Mouse (Mus musculus) heart, embryonic 13.5 days (tissue): ENCODE measurements around the gene Cntnap1. TPM values are rescaled to one million over a fixed set of nuclear protein-coding genes. Genes with fewer than 3 reads are reported as not detected.

Experiments used
- ATAC-seq: fragments of 200-750 bp; cut with Nextera tagmentation; 2 replicates; pipeline ENCODE4 v1.8.0; 2017; ENCODE audit warnings: moderate TSS enrichment; ENCODE audit not compliant: insufficient number of reproducible peaks, low FRiP score, low TSS enrichment; ENCODE audit errors: extremely low read depth
- H3K27ac ChIP-seq: fragments of 300-500 bp; sonication (generic); replicated peaks from 2 replicates; pipeline ENCODE4 v1.5.1; 2015; ENCODE audit warnings: moderate library complexity, mild to moderate bottlenecking, inconsistent platforms
- H3K27me3 ChIP-seq: fragments of 300-500 bp; sonication (generic); replicated peaks from 2 replicates; pipeline ENCODE4 v1.6.1; 2015; ENCODE audit warnings: mild to moderate bottlenecking, inconsistent platforms
- H3K36me3 ChIP-seq: fragments of 300-500 bp; sonication (generic); 2 replicates; pipeline ENCODE4 v1.6.1; 2015; ENCODE audit warnings: mild to moderate bottlenecking, inconsistent platforms
- H3K4me1 ChIP-seq: fragments of 300-500 bp; sonication (generic); 2 replicates; pipeline ENCODE4 v1.6.1; 2015; ENCODE audit warnings: inconsistent platforms
- H3K4me2 ChIP-seq: fragments of 300-500 bp; sonication (generic); 2 replicates; pipeline ENCODE4 v1.6.1; 2015; ENCODE audit warnings: inconsistent platforms, mild to moderate bottlenecking, moderate library complexity
- H3K4me3 ChIP-seq: fragments of 300-500 bp; sonication (generic); 2 replicates; pipeline ENCODE4 v1.5.1; 2015; ENCODE audit warnings: moderate library complexity, mild to moderate bottlenecking, inconsistent platforms
- H3K9ac ChIP-seq: fragments of 300-500 bp; sonication (generic); 2 replicates; pipeline ENCODE4 v1.6.1; 2015; ENCODE audit warnings: inconsistent platforms, mild to moderate bottlenecking, moderate library complexity
- H3K9me3 ChIP-seq: fragments of 300-500 bp; sonication (generic); 2 replicates; pipeline ENCODE4 v1.6.1; 2016; ENCODE audit warnings: inconsistent platforms
- WGBS: fragments of 180-500 bp; shearing (Covaris S2); methylation state at CpG from one replicate; pipeline ENCODE4 v1.1.7; 2015; ENCODE audit warnings: mixed read lengths; 5-methylcytosine and 5-hydroxymethylcytosine counted together
- polyA plus RNA-seq: library from polyadenylated mRNA; unstranded; fragments of >200 nt; fragmentation: Nextera tagmentation; extraction: Ambion mirVana; gene quantifications from 2 replicates; pipeline ENCODE4 v1.2.1, GENCODE M21; 2015

The Cntnap1 gene
- polyA plus RNA-seq, 1 experiment from 2014 or later = 0.55 TPM

- Histone ChIP-seq H3K27ac (peak overlapping the region; percentile 95), H3K9ac (no peak overlapping the region), H3K4me3 (no peak overlapping the region), H3K36me3 (no peaks in the 10 kb centered on the region), H3K4me1 (peaks cover 39% of the 10 kb centered on the region), H3K9me3 (no peaks in the 10 kb centered on the region), H3K27me3 (peaks cover 8% of the 10 kb centered on the region; the same call in 1 of the 2 replicates), H3K4me2 (peak overlapping the region; percentile 58; the same call in 1 of the 2 replicates)
- ATAC-seq = no peak
- WGBS = 18% methylated on average over 2 of the region's 2 CpGs
Observed at GRCm38 (mm10) chr11:101230061-101230511, 59.8 kb downstream of the Cntnap1 start.

GRCm38 (mm10) chr11:101230526-101230925, 60.2 kb downstream of the Cntnap1 start:
- Histone ChIP-seq H3K4me3 (no peak overlapping the region), H3K27me3 (peaks cover 8% of the 10 kb centered on the region; the same call in 1 of the 2 replicates), H3K4me1 (peaks cover 35% of the 10 kb centered on the region), H3K36me3 (no peaks in the 10 kb centered on the region), H3K27ac (peak overlapping the region; percentile 95), H3K9ac (peak overlapping the region; percentile 71; the same call in 1 of the 2 replicates), H3K9me3 (no peaks in the 10 kb centered on the region), H3K4me2 (peak overlapping the region; percentile 58)
- WGBS = 28% methylated on average over 5 of the region's 5 CpGs
- ATAC-seq = no peak

DNA sequence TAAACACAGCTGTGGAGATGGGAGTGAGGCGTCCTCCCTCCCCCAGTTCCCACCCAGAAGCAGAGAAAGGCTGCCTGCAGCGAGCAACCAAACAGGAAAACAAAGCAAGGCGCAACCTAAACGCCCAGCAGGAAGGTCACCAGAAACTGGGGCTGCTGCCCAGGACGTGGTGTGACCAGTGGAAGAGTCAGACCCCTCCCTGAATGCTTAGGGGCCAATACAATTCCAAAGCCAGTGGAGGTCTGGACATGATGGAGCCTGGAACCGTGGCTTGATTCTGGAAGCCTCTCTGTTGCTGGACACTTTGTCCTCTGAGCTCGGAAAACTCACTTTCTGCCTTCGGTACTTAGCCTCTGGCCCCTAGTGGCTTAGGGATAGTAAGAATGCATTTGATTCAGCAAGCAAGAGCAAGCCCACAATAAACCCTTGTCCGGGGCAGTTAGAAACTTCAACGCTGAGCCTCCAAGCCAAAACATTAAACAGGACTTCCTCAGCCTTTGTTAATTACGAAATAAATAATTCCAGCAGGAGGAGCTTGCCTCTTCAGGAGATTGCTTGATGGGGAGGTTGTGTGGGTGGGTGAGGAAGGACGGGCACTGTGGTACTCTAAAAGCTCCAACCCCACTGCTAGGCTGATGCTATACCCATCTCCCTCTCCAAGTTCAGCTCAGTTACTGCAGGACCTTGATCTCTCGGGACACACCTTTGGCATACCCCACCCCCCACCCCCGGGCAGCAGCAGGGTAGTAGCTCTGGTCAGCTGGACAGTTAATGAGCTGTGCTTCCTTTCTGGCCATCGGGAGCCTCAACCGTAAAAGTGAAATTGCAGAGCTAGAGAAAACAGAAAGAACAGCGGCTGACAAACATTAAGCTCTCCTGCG, 60.9 kb downstream of the Cntnap1 start:
- WGBS = 9% methylated on average over 18 of the region's 18 CpGs
- peaks cover 8% of the 10 kb centered on the region; the same call in 1 of the 2 replicates for H3K27me3 ChIP-seq
- no peaks in the 10 kb centered on the region for H3K36me3 ChIP-seq
- peak overlapping the region; percentile 58 for H3K4me2 ChIP-seq
- peak overlapping the region; percentile 71 for H3K9ac ChIP-seq
- no peak for ATAC-seq
- H3K27ac ChIP-seq = peak overlapping the region; percentile 95
- H3K4me1 ChIP-seq = peaks cover 34% of the 10 kb centered on the region
- H3K9me3 ChIP-seq = no peaks in the 10 kb centered on the region
- H3K4me3 ChIP-seq = peak overlapping the region; percentile 27

DNA sequence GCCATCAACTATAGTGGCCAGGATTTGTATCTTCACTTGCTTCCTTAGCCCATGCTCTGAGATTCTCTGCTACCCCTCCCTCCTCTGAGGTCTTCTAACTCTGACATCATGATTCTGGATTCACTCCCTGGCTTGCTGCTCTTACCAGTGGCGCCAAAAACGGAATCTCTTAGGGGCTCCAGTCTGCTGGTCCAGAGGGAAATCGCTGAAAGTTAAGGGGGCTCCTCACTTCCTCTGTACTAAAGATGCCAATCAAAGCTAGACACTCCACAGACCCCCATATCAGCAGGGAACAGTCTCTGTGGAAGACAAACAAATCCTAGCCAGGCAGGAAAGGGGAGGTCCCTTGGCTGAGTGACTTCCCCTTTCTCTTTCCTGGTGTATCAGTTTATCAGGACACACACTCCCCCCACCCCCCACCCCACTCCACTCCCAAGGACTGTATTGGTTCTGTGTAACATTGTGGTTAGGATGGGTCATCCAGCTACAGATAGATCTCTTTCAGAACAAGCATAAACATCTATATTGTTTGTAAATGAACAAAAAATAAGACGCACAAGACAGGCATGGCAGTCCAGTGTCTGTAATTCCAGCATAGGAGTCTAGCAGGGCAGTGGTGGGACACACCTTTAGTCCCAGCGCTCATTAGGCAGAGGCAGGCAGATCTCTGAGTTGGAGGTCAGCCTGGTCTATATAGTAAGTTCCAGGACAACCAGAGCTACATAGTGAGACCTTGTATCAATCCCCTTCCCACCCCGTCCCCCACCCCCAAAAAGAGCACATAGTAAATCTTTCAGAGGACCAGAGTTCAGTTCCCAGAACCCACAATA, 61.9 kb downstream of the Cntnap1 start:
- H3K27me3 ChIP-seq = peaks cover 8% of the 10 kb centered on the region; the same call in 1 of the 2 replicates
- ATAC-seq = peak; percentile 59
- peak overlapping the region; percentile 58 for H3K4me2 ChIP-seq
- H3K27ac ChIP-seq = peak overlapping the region; percentile 95
- peak overlapping the region; percentile 27 for H3K4me3 ChIP-seq
- WGBS = 42% methylated on average over 6 of the region's 6 CpGs
- no peaks in the 10 kb centered on the region for H3K9me3 ChIP-seq
- H3K36me3 ChIP-seq = no peaks in the 10 kb centered on the region
- H3K9ac ChIP-seq = peak overlapping the region; percentile 71
- H3K4me1 ChIP-seq = peaks cover 31% of the 10 kb centered on the region

GRCm38 (mm10) chr11:101233240-101233639, 62.9 kb downstream of the Cntnap1 start:
- no peaks in the 10 kb centered on the region for H3K36me3 ChIP-seq
- H3K4me2 ChIP-seq = no peak overlapping the region
- no peak overlapping the region for H3K4me3 ChIP-seq
- ATAC-seq = no peak
- H3K4me1 ChIP-seq = peaks cover 40% of the 10 kb centered on the region
- H3K9me3 ChIP-seq = no peaks in the 10 kb centered on the region
- 0 out of 2 replicates have a peak, but pooled peaks cover 8% of the 10 kb centered on the region for H3K27me3 ChIP-seq
- no peak overlapping the region for H3K9ac ChIP-seq
- no peak overlapping the region for H3K27ac ChIP-seq
- 66% methylated on average over 1 of the region's 1 CpGs for WGBS

GRCm38 (mm10) chr11:101234124-101234523, 63.8 kb downstream of the Cntnap1 start:
- H3K27ac ChIP-seq = no peak overlapping the region
- peaks cover 40% of the 10 kb centered on the region for H3K4me1 ChIP-seq
- H3K4me3 ChIP-seq = no peak overlapping the region
- no peaks in the 10 kb centered on the region for H3K36me3 ChIP-seq
- H3K9me3 ChIP-seq = no peaks in the 10 kb centered on the region
- 0 out of 2 replicates have a peak, but pooled peaks cover 7% of the 10 kb centered on the region for H3K27me3 ChIP-seq
- no peak for ATAC-seq
- no peak overlapping the region for H3K9ac ChIP-seq
- no peak overlapping the region for H3K4me2 ChIP-seq

DNA sequence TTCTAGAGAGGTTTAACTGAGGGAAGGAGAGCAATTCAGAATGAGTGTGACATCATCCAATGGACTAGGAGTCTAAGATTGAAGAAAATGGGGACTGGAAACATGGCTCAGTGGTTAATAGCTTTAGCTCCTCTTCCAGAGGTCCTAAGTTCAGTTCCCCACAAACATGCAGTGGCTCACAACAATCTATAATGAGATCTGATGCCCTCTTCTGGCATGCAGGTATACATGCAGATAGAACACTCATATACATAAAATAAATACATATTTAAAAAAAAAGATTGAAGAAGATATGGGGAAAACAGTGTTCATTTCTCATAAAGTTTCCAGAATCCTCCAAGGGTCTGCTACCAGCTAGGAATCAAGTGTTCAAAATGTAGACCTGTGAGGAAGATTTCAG, 65.1 kb downstream of the Cntnap1 start:
- Histone ChIP-seq H3K4me2 (no peak overlapping the region), H3K9ac (no peak overlapping the region), H3K27ac (no peak overlapping the region), H3K4me3 (no peak overlapping the region), H3K4me1 (peaks cover 27% of the 10 kb centered on the region), H3K9me3 (no peaks in the 10 kb centered on the region), H3K27me3 (0 out of 2 replicates have a peak, but pooled peaks cover 2% of the 10 kb centered on the region), H3K36me3 (no peaks in the 10 kb centered on the region)
- ATAC-seq = no peak

DNA sequence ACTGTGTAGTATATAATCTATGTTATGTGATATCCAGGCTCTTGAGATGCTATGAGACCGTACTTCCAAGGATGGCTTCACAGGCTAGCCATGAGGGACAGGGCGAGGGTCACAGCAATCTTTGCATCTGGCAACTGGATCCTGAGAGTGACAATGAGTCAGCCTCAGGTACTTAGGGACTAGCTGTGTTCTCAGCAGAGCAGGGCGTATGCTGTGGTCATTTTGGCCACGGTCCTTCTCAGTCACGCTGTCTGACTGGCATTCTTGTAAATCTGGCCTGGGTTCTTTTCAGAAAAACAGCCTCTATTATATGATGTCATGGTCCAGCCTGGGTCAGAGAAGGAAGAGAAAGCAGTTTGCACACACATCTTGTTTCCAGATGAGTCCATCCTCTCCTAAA, 66.5 kb downstream of the Cntnap1 start:
- WGBS = 88% methylated on average over 5 of the region's 5 CpGs
- no peak overlapping the region for H3K4me2 ChIP-seq
- H3K36me3 ChIP-seq = no peaks in the 10 kb centered on the region
- H3K9ac ChIP-seq = no peak overlapping the region
- H3K9me3 ChIP-seq = no peaks in the 10 kb centered on the region
- peaks cover 14% of the 10 kb centered on the region for H3K4me1 ChIP-seq
- ATAC-seq = no peak
- H3K27ac ChIP-seq = peak overlapping the region; percentile 88; the same call in 1 of the 2 replicates
- H3K27me3 ChIP-seq = no peaks in the 10 kb centered on the region
- H3K4me3 ChIP-seq = no peak overlapping the region

- Histone ChIP-seq H3K9ac (no peak overlapping the region), H3K27ac (peak overlapping the region; percentile 88), H3K4me2 (peak overlapping the region; percentile 14; the same call in 1 of the 2 replicates), H3K9me3 (no peaks in the 10 kb centered on the region), H3K27me3 (peaks cover under 1% of the 10 kb centered on the region; the same call in 1 of the 2 replicates), H3K4me3 (no peak overlapping the region), H3K36me3 (no peaks in the 10 kb centered on the region), H3K4me1 (peaks cover 10% of the 10 kb centered on the region)
- no peak for ATAC-seq
- 30% methylated on average over 5 of the region's 5 CpGs for WGBS
Observed at GRCm38 (mm10) chr11:101238071-101238647, 67.8 kb downstream of the Cntnap1 start.
